10 mouse cellular contexts compared by ENCODE assay signal in genomic region chr6:52045517-52045916, GRCm38 (mm10). TPM values are rescaled to one million over a fixed set of nuclear protein-coding genes. Genes with fewer than 3 reads are reported as not detected.
A peak's percentile ranks its signal among the peaks of the same experiment; 100 is the strongest.
DNase-seq lines count a peak whose midpoint lies in the region; ATAC-seq and TF ChIP-seq lines count a peak whose summit lies in the region.
"Had no signal": no experiment of that assay in that cellular context is flagged by ENCODE, and none has a peak within 500 bp of the region (broad histone marks: within the 10 kb centered on the region; RNA-seq: fewer than 3 reads in every experiment).

No protein-coding gene starts in this region.

- H3K4me3 ChIP-seq in layer of hippocampus, adult 2 months: no peak overlapping the region
- no peak overlapping the region for H3K4me3 ChIP-seq in ES-Bruce4 (ENCODE audit: low read depth, low read length)
- H3K4me3 ChIP-seq: hindbrain, embryonic 15.5 days; liver, embryonic 15.5 days had no signal

- no peaks in the 10 kb centered on the region for H3K36me3 ChIP-seq in ES-Bruce4 (ENCODE audit: control insufficient read depth, insufficient read depth, low read length, poor library complexity, severe bottlenecking)
- H3K36me3 ChIP-seq: hindbrain, embryonic 15.5 days; liver, embryonic 15.5 days had no signal

- H3K27ac ChIP-seq in layer of hippocampus, adult 2 months: no peak overlapping the region
- H3K27ac ChIP-seq in ES-Bruce4 (ENCODE audit: insufficient read depth, low read length): no peak overlapping the region
- H3K27ac ChIP-seq: hindbrain, embryonic 15.5 days; liver, embryonic 15.5 days had no signal

- TF ChIP-seq POLR2A in ES-Bruce4 (IDR thresholded peaks at IDR 0.05; ENCODE audit: insufficient read depth, low read length): no peak

- in situ Hi-C loops in Patski (cut with MboI; ENCODE audit: low pct_unique_long_range_greater_than_20kb): no loop called here

- no peaks in the 10 kb centered on the region for H3K4me1 ChIP-seq in ES-Bruce4 (ENCODE audit: control insufficient read depth, insufficient read depth, low read length)
- H3K4me1 ChIP-seq: hindbrain, embryonic 15.5 days; liver, embryonic 15.5 days had no signal

- CTCF ChIA-PET in Patski (lab: Charles Lee): interaction anchor here (1.9 to 2.2 kb wide), 2 partner anchors 9 to 13 kb away, joined by 5 to 10 read pairs; no protein-coding TSS in a partner anchor

- no peaks in the 10 kb centered on the region for H3K9me3 ChIP-seq in ES-Bruce4 (replicated peaks; ENCODE audit: control insufficient read depth, insufficient read depth, low read length, poor library complexity, severe bottlenecking)
- H3K9me3 ChIP-seq: hindbrain, embryonic 15.5 days; liver, embryonic 15.5 days had no signal

- ATAC-seq in Patski: no peak
- no peak for ATAC-seq in megakaryocyte, adult 5-6 weeks (ENCODE audit: poor library complexity, severe bottlenecking)
- ATAC-seq: forebrain, embryonic 16.5 days had no signal

- H3K27me3 ChIP-seq in ES-Bruce4 (ENCODE audit: control insufficient read depth, insufficient read depth, low read length, poor library complexity, severe bottlenecking) (no peaks in the 10 kb centered on the region), Patski (peaks cover 3% of the 10 kb centered on the region)
- H3K27me3 ChIP-seq: hindbrain, embryonic 15.5 days; liver, embryonic 15.5 days had no signal

- POLR2A ChIA-PET in Patski (lab: Charles Lee): no interaction called here

- TF ChIP-seq EP300 in ES-Bruce4 (IDR thresholded peaks at IDR 0.05; ENCODE audit: insufficient read depth, low read depth, low read length): no peak

- no peak overlapping the region for H3K9ac ChIP-seq in ES-Bruce4 (ENCODE audit: low read depth, poor library complexity, severe bottlenecking)
- H3K9ac ChIP-seq: hindbrain, embryonic 15.5 days; liver, embryonic 15.5 days had no signal

- TF ChIP-seq CTCF in layer of hippocampus, adult 2 months (conservative IDR thresholded peaks at IDR 0.05): peak; percentile 52
- TF ChIP-seq CTCF in ES-Bruce4 (IDR thresholded peaks at IDR 0.05; ENCODE audit: low read depth, low read length): peak; percentile 78
- peak; percentile 55 for TF ChIP-seq CTCF in Patski (IDR thresholded peaks at IDR 0.05)

- no peak for DNase-seq in layer of hippocampus, adult 2 months (ENCODE audit: low spot score in 2 of 2)
- DNase-seq in layer of hippocampus, adult 18-20 months (ENCODE audit: low spot score in 2 of 2): no peak
- no peak for DNase-seq in Patski (ENCODE audit: low read depth, low spot score)
- DNase-seq in lung, postnatal 14 days: peak; percentile 41
- DNase-seq in T-cell, adult 2 months (ENCODE audit: low spot score): no peak

RNA-seq across cellular contexts. Expression of gene Skap2, which starts 33.2 kb away (rescaled TPM):
- 10 to 100 TPM; 14.1 to 15.7 TPM for total RNA-seq in layer of hippocampus, adult 2 months (2021)
- 10 to 100 TPM; 20.8 to 21.4 TPM for total RNA-seq in layer of hippocampus, adult 18-20 months (2021)
- polyA plus RNA-seq in ES-Bruce4 (2011; ENCODE audit: insufficient read depth, insufficient read length, low read depth, missing spikeins) (42.9 and 43.0 TPM in 2 replicates), Patski (2021) (83.3 TPM)
- 178 and 191 TPM in 2 replicates for total RNA-seq in megakaryocyte, adult 5-6 weeks (2015)
- total RNA-seq in megakaryocyte, adult 5-6 weeks (2017): 293 and 359 TPM in 2 replicates

Comparison
In these comparisons a context has a peak if more than half of its experiments do, and no peak if none do; other contexts are left out.
1. RNA of gene Skap2, which starts 33.2 kb away (total RNA-seq): 178 to 359 TPM in megakaryocyte, adult 5-6 weeks; 20.8 to 21.4 TPM in layer of hippocampus, adult 18-20 months and 14.1 to 15.7 TPM in layer of hippocampus, adult 2 months; every median in the first group is over 4 times any median in the second.
2. Peak in every context shown above with its lines, with median percentiles within 50 percentile points of each other: CTCF ChIP-seq.